Mouse (Mus musculus) adrenal gland (tissue): ENCODE results near the gene Blvra.
"Not testable (repeated sequence)": the region's sequence is repeated elsewhere in the genome, so short reads cannot be mapped to it uniquely, and the experiment has no call there.

Source experiments
- intact Hi-C: fragments of 180-260 bp; cut with DNase I; formaldehyde crosslinking; loops from one replicate; pipeline ENCODE4 v1.15.1; 2025
- long read RNA-seq, 2 experiments: library from polyadenylated mRNA; unstranded; transcript quantifications; one replicate each; pipeline ENCODE4 v2.0.0; 2020; ENCODE audit warnings: borderline replicate concordance in 1 of 2; ENCODE audit not compliant: insufficient replicate concordance in 1 of 2

The Blvra gene
- long read RNA-seq, experiment 1, transcript Blvra-201 (8 exons, 1,160 nt) = major isoform, 22 of 32 reads
- long read RNA-seq, experiment 1, partial matches to known transcripts = 2 of 32 reads
- long read RNA-seq, experiment 1, other reads (novel, unspliced or antisense) = 8 of 32 reads
- long read RNA-seq, experiment 2, transcript Blvra-201 (8 exons, 1,160 nt) = major isoform, 39 of 60 reads
- long read RNA-seq, experiment 2, partial matches to known transcripts = 6 of 60 reads
- long read RNA-seq, experiment 2, other reads (novel, unspliced or antisense) = 15 of 60 reads

DNA sequence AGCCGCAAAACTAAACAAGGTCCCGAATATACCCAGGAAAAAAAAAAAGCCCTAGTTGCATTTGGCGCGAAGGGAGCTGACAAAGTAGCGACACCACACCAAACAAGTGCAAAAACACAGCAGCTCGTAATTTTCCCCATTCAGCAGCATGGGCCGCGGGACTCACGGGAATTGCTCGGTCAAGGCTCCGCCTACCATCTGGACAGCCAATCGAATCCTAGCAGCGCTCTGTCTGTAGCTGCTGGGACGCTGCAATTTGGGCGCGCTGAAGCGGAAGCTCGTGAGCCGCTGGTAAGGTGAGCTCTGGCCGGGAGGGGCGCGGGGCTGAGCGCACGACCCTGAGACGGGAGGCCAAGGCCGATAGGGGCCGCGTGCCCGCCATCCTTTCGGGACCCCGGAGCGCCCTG is at the start of gene Blvra:
Gene Blvra (plus strand): TSS at position 231 of the 407 bp plus-strand sequence.
- intact Hi-C loops = no loop called here

DNA sequence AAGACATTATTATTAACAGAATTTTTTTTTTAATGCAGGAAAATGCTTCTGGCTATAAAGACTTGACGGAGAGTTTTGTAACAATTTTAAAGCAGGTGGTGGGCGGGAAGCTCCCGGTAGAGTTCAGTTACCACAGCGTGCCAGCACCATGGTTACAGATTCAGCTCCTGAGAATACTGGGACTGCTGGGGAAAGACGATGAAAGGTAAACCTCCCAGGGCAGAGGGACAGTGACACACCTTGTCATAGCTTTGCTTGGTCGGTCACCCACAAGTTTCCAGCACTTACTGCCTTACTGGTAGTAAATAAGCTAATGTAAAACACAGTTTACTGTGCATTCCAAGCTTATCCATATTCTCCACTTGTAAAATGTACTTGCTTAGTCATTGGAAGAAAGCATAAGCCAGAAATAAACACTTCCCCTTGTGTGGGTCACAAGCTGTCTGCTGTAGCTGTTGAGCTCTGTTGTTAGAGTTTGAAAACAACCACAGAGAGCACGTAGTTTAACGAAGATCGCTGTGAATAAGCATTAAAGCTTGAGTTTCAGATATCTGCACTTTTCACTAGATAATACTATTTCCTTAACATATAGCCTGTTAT is 35.4 kb upstream of the Blvra start:
- intact Hi-C loops = no loop called here

DNA sequence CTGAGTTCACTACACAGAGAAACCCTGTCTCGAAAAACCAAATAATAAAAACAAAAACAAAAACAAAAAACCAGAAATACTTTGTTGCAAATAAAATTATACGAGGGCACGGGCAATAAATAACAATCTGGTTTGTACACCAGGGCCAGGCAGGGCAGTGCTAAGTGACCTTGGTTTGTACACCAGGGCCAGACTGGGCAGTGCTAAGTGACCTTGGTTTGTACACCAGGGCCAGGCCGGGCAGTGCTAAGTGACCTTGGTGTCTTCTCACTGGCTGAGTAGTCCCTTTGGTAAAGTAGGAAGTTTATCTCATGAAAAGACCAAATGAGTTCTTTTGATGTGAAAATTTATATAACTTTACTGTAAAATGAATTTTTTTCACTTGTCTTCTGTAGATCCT is 33.2 kb upstream of the Blvra start:
- intact Hi-C loops = no loop called here

DNA sequence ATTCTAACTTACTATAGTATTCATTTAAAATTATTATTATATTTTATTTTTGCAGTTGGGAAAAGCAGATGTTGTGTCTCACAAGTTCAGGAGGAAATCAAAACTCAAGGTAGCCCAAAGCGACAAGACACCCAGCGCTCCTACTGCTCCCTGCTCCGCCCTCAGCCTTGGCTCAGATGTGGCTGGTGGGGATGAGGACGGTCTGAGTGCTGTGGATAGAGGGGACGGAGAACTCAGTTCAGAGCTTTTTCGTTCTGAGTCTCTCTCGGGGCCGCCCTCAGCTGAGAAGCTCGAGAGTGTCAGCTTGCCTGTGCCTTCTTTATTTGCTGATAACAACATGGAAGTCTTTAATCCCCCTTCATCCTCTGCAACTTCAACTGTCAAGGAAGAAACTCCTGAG is 9.0 kb upstream of the Blvra start:
- intact Hi-C loops = loop anchor here (10.0 kb wide), 1 partner anchor 47 kb away; no protein-coding TSS in a partner anchor

DNA sequence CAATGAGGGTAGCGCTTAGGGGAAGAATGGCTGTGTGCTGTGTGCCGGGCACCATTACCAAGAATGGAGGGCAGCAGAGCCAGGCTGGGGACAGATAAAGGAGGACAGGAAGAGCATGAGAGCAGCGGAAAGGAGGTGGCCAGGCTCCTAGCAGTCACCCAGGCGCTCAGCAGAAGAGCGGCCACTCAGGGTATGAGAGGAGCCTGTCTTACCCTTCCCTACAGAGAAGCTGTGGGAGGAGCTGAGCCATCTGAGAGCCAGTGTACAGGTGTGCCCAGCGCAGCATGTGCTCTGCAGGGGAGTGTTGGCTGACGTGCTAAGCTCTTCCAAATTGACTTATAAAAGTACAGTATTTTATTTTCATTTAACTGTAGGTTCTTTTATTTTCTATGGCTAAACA is 1.7 kb upstream of the Blvra start:
- intact Hi-C loops = loop anchor here (10.0 kb wide), 1 partner anchor 54 kb away; no protein-coding TSS in a partner anchor

DNA sequence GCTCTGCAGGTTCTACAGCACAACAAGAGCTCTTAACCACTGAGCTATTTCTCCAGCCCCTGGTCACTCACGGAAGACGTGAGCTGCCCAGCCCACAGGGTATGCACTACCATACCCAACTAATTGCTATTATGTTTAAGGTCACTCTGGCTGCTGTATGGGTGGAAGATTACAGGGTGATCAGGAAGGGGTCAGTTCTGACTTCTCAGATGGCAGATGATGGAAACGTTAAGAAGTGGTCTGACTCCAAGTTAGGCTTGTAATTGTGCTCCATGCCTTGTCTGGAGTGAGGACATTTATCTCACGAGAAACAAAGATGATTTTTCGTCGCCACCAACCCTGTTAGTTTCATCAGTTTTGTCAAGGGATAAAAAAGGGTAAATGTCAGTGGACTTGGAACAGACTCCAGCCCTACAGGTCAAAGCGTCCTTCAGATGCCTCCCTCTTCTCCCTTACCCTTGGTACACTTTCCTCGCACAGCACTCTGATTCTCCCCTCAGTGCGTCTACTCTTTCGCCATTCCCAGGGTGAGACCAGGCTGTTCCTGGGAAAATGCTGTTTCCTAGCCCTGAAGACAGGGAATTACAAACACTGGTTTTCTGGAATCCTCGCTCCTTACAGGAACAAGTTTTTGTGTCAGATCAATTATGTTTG is 557 bp upstream of the Blvra start:
- intact Hi-C loops = loop anchor here (10.0 kb wide), 1 partner anchor 55 kb away; no protein-coding TSS in a partner anchor

DNA sequence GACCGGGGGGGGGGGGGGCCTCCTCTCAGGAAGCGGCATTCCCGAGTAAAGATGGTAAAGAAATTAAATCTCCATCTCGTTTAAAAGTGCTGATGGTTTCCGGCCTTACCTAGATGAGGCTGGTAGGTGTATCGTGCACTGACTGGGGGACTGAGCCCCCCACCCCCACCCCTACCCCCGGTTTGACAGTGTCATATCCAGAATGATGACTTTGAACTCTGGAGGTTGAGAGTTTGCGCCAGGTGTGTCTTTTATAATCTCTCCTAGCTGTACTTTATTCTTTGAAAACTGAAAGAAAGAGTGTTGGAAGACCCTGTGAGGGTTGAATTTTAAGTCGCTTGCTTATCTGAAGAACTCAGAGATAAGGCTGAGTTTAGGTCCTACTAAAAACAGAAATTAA is 414 bp downstream of the Blvra start:
- intact Hi-C loops = no loop called here

DNA sequence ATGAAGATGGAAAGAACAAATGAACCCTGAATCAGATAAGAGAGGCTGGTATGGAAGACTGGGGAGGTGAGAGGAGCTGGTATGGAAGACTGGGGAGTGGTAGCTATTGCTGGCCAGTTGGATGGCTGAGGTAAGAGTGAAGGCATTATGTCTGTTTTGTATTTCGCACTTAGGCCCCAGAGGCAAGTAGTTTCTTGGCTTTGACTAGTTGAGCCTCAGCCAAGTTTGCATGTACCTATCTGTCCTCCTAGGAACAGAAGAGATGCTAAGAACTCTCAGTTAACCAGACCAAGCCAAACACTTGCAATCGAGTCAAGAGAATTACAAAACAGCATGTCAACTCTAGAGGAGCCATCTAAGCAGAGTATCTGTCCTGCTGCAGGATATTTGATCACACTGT is 3.7 kb downstream of the Blvra start:
- intact Hi-C loops = no loop called here

DNA sequence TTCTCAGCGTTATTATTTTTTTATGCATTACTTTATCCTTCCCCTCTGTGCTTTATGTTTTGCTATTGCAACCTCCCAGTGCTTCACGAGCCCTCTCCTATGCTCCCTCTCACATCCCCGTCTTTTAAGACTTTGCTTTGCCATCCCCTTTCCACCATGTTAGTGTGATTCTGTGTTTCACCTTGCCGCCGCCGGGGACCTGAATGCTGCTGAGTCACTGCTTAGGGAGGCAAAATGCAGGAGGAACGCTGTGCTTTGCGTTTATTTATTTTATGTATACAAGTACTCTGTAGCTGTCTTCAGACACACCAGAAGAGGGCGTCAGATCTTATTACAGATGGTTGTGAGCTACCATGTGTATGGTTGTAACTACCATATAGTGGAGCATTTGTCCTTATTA is 7.1 kb downstream of the Blvra start:
- intact Hi-C loops = no loop called here

DNA sequence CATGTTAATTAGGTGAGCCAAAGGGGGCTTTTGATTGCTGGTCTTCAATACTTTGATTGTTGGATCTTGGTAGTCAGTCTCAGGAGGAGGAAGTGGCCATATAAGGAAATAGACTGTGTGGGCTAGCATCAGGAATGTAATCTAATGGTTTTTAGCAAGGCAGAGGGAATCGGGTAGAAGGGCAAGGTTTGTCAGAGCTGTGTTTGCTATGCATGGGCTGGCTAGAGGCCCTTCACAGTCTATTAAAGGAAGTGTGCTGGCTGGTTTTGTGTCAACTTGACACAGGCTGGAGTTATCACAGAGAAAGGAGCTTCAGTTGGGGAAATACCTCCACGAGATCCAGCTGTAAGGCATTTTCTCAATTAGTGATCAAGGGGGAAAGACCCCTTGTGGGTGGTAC is 8.6 kb downstream of the Blvra start:
- intact Hi-C loops = not testable (repeated sequence)

DNA sequence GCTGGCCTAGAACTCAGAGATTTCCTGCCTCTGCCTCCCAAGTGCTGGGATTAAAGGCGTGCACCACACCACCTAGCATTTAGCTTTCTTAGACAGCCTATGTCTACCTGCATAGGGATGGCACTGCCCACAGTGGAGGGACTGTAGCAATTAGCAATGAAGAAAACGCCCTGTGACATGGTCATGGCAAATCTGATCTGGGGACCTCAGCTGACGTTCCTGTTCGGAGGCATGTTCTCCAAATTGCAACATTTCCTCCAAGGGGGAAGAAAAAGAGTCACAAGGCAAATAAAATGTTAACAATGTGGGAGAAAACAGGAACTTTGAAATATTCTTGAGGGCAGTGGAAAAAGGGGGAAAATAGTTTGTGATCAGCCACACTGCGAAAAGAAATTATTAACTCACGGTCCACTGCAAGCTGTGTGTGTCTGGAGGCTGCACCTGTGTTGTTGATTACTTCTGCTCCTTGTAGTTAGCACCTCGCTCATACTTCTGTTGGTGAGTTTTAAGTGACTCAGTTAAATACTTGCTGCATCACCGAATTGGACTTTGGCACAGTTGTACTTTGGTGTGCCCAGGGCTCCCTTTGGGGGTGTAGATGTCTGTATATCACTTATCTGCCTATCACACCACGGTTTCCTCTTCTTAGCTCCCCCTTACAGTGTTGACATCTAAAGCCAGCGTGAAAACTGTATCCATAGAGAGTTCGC is 9.6 kb downstream of the Blvra start:
- intact Hi-C loops = no loop called here

DNA sequence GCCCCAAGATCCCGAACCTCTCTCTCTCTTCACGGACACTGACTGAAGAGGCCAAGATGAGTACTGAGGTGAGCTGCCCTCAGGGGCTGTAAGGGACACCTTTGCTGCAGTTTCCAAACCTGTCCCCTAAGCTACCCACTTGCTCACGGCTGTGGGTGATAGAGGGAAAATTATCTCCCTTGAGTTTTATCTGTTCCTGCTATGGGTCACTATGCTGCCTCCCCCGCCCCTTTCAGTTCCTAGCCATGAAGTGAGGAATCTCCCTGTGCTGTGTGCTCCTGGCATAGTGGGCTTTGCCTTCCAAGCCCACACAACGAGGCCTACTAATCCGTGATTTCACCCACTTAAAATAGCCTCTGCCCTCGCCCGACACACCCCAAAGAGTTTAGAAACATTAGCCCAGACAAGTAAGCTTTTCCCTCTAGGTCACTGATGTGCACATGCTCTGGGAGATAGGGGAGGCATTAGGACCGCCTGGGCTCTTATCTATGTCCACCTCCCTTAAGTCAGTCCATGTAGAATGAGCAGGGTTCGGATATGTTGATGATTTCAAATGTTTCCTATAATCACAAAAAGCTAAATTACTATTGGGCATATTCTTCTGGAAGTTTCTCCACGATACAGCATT is 10.2 kb downstream of the Blvra start:
- intact Hi-C loops = no loop called here

DNA sequence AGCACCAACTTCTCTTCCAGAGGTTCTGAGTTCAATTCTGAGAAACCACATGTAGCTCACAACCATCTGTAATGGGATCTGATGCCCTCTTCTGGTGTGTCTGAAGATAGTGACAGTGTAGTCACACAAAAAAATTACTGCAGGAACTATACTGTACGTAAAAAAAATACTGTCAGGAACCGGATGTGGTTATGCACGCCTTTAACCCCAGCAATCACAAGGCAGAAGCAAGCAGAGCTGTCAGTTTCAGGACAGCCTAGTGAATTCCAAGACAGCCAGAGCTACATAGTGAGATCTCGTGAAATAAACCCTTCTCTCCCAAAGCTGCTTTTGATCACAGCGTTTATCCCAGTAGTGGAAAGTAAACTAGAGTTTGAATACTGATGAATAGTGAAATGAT is 15.8 kb downstream of the Blvra start:
- intact Hi-C loops = no loop called here

DNA sequence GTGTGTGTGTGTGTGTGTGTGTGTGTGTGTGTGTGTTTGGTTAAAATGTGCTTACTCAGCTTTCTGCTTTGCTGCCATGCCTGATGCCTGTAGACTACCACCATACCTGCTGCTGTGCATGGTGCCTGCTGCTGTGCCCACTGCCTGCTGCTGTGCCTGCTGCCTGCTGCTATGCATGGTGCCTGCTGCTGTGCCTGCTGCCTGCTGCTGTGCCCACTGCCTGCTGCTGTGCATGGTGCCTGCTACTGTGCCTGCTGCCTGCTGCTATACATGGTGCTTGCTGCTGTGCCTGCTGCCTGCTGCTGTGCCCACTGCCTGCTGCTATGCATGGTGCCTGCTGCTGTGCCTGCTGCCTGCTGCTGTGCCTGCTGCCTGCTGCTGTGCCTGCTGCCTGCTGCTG is 19.7 kb downstream of the Blvra start:
- intact Hi-C loops = loop anchor here (10.0 kb wide), 1 partner anchor 115 kb away; the partner anchor contains the start of genes 1810024B03Rik and Snrnp200

DNA sequence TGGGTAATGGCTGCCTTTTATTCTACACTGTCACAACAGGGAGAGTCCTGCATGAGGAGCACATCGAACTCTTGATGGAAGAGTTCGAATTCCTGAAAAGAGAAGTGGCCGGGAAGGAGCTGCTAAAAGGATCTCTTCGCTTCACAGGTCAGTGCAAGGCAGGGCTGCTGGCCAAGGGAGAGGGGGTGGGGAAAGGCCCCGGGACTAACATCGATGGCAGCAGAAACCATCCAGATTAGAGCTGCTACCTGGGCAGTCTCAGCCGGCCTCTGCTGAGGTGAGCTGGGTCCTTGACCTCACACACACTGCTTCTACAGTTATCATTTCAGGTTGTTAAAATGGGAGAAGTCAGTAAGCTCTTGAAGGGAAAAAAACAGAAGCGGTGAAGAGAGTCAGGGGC is 21.5 kb downstream of the Blvra start:
- intact Hi-C loops = loop anchor here (10.0 kb wide), 1 partner anchor 113 kb away; the partner anchor contains the start of genes 1810024B03Rik and Snrnp200

DNA sequence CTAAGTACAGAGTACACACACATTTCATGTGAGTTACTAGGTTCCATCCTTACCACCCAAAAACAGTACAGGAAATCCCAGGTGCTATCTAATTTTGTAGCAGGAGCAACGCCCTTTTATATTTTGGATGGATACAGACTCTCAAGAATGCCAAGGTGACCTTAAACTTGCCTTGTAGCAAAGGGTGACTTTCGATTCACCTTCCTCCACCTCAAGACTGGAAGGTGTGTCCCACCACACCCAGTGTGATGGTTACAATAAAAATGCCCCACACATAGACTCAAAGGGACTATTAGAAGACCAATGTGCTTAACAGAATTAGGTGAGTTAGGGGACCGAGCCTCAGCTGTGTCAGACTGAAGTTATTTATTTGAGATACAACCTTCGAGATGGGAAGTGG is 38.5 kb downstream of the Blvra start:
- intact Hi-C loops = no loop called here

DNA sequence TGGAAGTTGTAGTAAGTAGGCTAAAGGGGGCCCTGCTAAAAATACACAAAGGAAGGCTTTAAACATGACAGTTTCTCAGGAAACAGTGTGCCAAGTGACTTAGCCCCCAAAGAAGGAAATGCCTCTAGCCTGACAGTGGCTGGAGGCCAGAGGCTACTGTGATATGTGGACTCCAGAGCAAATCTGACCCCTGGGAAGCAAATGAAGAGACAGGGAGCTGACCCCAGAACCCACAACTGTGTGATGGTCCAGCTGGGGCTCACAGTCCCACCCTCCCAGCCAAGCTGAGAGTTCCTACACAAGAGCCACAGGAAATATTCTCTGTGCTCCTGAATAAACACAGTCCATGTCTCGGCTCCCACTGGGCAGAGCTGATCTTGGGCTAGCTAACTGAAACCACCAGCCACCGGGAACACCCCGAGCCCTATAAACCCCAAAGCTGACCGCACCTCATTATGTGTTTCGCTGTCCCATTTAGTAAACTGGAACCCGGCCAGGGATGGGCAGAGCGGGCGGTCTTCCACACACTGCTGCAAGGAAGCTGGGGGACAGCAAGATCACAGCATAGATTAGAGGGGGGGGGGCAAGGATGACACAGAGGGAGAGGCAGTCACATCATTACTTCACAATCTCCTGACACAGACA is 51.2 kb downstream of the Blvra start:
- intact Hi-C loops = no loop called here

DNA sequence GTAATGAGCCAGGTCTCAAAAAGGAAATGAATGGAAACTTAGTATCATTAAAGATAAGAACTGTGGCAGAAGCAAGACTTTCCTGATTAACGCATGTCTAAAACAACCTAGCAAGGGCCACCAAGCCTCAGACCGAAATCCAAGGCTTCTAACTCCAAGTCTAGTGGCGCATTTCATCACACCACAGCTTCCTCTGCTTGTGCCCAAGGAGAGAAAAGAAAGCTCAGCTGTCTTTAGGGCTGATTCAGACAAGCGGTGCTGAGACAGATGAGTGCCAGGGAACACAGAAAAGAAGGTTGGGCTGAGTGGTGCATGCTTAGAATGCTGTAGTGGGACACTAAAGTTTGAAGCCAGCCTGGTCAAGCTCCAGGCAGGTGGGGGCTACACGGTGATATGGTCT is 58.5 kb downstream of the Blvra start:
- intact Hi-C loops = no loop called here

DNA sequence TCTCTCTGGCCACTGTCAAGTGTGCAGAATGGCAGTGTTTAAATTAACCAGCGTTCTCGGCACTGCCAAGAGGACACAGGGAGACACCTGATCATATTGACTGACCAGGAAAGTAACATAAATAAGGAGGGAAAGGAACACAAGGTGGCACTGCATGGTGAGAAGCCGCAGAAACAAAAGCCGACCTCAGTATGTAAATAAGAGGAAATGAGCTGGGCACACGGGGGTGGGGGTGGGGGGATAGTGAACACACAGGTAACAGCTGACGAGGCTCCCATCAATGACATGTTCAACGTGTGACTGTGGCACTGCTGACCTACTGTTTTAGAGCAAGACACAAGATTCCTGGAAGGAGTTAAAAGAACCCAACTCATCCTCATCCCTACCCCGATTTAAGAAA is 60.9 kb downstream of the Blvra start:
- intact Hi-C loops = no loop called here

DNA sequence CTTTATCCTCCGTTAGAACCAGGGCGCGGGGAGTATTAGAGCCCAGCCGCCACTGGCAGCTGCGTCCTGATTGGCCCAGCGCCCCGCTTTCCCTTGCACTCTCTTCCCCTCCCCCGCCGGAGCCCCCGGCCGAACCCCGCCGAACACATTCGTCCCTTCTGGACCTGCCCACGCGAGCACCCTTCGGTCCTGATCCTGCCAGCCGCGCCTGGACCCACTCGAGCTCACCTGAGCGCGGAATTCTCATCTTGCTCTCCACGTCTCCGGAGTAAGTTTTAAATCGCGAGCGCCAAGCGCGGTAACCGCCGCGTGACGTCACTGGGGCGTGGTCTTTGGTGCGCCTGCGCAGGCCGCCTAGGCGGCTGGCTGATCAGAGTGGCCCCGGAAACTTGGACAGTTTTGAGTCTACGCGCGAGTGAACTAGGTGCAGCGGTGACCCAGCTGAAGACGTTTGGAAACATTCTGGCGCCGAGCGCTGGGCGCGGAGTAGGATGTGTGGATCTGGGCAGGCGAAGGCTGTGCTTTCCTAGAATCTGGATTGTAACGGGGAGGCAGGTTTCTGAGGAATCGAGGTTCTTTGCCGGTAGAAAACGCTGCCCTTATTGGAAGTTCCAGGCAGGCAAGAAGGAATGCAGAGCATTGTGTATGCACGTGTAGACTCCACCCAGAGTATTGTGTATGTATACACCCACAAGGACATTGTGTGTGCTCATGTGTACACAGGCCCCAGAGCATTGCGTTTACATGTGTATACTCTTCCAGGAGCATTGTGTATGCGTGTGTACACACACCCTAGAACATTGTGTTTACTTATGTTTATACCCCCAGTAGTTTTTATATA is 63.4 kb downstream of the Blvra start, which contains the start of gene Ncaph:
Gene Ncaph (minus strand): TSS at position 334 of the 841 bp plus-strand sequence.
- intact Hi-C loops = no loop called here
